Mouse (Mus musculus): ENCODE measurements around the gene Phf23. TPM values are rescaled to one million over a fixed set of nuclear protein-coding genes. Genes with fewer than 3 reads are reported as not detected.
"Not testable (repeated sequence)": the region's sequence is repeated elsewhere in the genome, so short reads cannot be mapped to it uniquely, and the experiment has no call there.

The Phf23 gene
- total RNA-seq, 1 experiment: 80.9 TPM

DNA sequence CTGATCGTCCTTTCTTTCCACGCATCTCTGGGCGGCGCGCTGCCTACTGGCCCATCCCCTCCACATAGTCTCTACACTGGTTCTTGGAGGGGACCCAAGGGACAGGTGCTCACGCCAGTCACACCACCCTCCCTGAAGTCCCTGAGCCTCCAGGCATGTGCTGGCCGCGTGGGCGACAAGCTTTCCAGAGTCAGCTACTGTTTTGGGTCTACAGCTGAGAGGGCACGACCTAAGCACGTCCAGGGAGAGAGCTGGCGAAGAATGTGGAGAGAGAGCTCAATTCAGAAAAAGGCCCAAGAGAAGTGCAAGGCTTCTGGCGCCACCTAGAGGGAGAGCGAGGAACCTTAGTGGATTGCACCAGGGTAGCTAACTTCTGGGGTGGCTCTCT lies 46.8 kb upstream of the Phf23 start:
- in situ Hi-C loops (cut with MboI; ENCODE audit: low sequenced_read_pairs in 2 of 2, unreplicated experiment in 2 of 2): no loop called here
- TF ChIP-seq ZNF384 (IDR thresholded peaks at IDR 0.05; ENCODE audit: low read depth, low read length) (no peak), ZC3H11A (IDR thresholded peaks at IDR 0.05; ENCODE audit: borderline replicate concordance, low read depth, low read length) (peak; percentile 54; the same call in 1 of the 2 replicates)
- Histone ChIP-seq H3K4me3 (ENCODE audit: insufficient read depth in 1 of 2, low read depth in 1 of 2, low read length in 2 of 2, poor library complexity in 1 of 2, severe bottlenecking in 1 of 2) (peak overlapping the region; percentile 49 to 89; a peak in 3 of 4 replicates), H3K9me3 (ENCODE audit: control insufficient read depth, insufficient read depth, low read depth, low read length) (no peaks in the 10 kb centered on the region), H3K4me1 (ENCODE audit: control insufficient read depth in 2 of 2, insufficient read depth in 2 of 2, low read length in 2 of 2, poor library complexity in 1 of 2) (peaks cover 0 to 12% of the 10 kb centered on the region in 2 experiments; a peak in 1 of 4 replicates), H3K36me3 (ENCODE audit: control insufficient read depth, insufficient read depth, low read length, poor library complexity, severe bottlenecking) (no peaks in the 10 kb centered on the region; the same call in 1 of the 2 replicates), H3K27ac (ENCODE audit: insufficient read depth, low read depth, low read length, poor library complexity, severe bottlenecking) (no peak overlapping the region), H3K9ac (ENCODE audit: insufficient read depth, low read depth, low read length, poor library complexity, severe bottlenecking) (peak overlapping the region; percentile 44)
- peak; percentile 92 for DNase-seq (ENCODE audit: low read depth, low spot score)

- H3K27ac ChIP-seq (ENCODE audit: insufficient read depth, low read depth, low read length, poor library complexity, severe bottlenecking): no peak overlapping the region
- in situ Hi-C loops (cut with MboI; ENCODE audit: low sequenced_read_pairs in 2 of 2, unreplicated experiment in 2 of 2): no loop called here
- DNase-seq (ENCODE audit: low read depth, low spot score): no peak
- H3K9ac ChIP-seq (ENCODE audit: insufficient read depth, low read depth, low read length, poor library complexity, severe bottlenecking): no peak overlapping the region
- TF ChIP-seq HCFC1 (IDR thresholded peaks at IDR 0.05; ENCODE audit: borderline replicate concordance, insufficient read depth, low read length): no peak
- TF ChIP-seq ZC3H11A (IDR thresholded peaks at IDR 0.05; ENCODE audit: borderline replicate concordance, low read depth, low read length): no peak
- TF ChIP-seq ZNF384 (IDR thresholded peaks at IDR 0.05; ENCODE audit: low read depth, low read length): no peak
- TF ChIP-seq CHD2 (IDR thresholded peaks at IDR 0.05; ENCODE audit: low read depth, low read length): no peak
- TF ChIP-seq MAFK (IDR thresholded peaks at IDR 0.05; ENCODE audit: insufficient read depth, low read depth, low read length): no peak
- H3K36me3 ChIP-seq (ENCODE audit: control insufficient read depth, insufficient read depth, low read length, poor library complexity, severe bottlenecking): no peaks in the 10 kb centered on the region
- no peaks in the 10 kb centered on the region for H3K9me3 ChIP-seq (ENCODE audit: control insufficient read depth, insufficient read depth, low read depth, low read length)
- peaks cover 0 to 11% of the 10 kb centered on the region in 2 experiments; a peak in 1 of 4 replicates for H3K4me1 ChIP-seq (ENCODE audit: control insufficient read depth in 2 of 2, insufficient read depth in 2 of 2, low read length in 2 of 2, poor library complexity in 1 of 2)
- no peak overlapping the region for H3K4me3 ChIP-seq (ENCODE audit: insufficient read depth in 1 of 2, low read depth in 1 of 2, low read length in 2 of 2, poor library complexity in 1 of 2, severe bottlenecking in 1 of 2)
Observed at GRCm38 (mm10) chr11:69950807-69951459, 44.6 kb upstream of the Phf23 start.

GRCm38 (mm10) chr11:69952274-69952673 lies 43.3 kb upstream of the Phf23 start:
- Histone ChIP-seq H3K4me3 (ENCODE audit: insufficient read depth in 1 of 2, low read depth in 1 of 2, low read length in 2 of 2, poor library complexity in 1 of 2, severe bottlenecking in 1 of 2) (no peak overlapping the region), H3K9me3 (ENCODE audit: control insufficient read depth, insufficient read depth, low read depth, low read length) (no peaks in the 10 kb centered on the region), H3K27ac (ENCODE audit: insufficient read depth, low read depth, low read length, poor library complexity, severe bottlenecking) (no peak overlapping the region), H3K9ac (ENCODE audit: insufficient read depth, low read depth, low read length, poor library complexity, severe bottlenecking) (no peak overlapping the region), H3K4me1 (ENCODE audit: control insufficient read depth in 2 of 2, insufficient read depth in 2 of 2, low read length in 2 of 2, poor library complexity in 1 of 2) (peaks cover 0 to 6% of the 10 kb centered on the region in 2 experiments; a peak in 1 of 4 replicates), H3K36me3 (ENCODE audit: control insufficient read depth, insufficient read depth, low read length, poor library complexity, severe bottlenecking) (no peaks in the 10 kb centered on the region)
- in situ Hi-C loops (cut with MboI; ENCODE audit: low sequenced_read_pairs in 2 of 2, unreplicated experiment in 2 of 2): no loop called here
- no peak for DNase-seq (ENCODE audit: low read depth, low spot score)
- TF ChIP-seq MAFK (IDR thresholded peaks at IDR 0.05; ENCODE audit: insufficient read depth, low read depth, low read length) (no peak), HCFC1 (IDR thresholded peaks at IDR 0.05; ENCODE audit: borderline replicate concordance, insufficient read depth, low read length) (no peak), CHD2 (IDR thresholded peaks at IDR 0.05; ENCODE audit: low read depth, low read length) (no peak), ZNF384 (IDR thresholded peaks at IDR 0.05; ENCODE audit: low read depth, low read length) (no peak), ZC3H11A (IDR thresholded peaks at IDR 0.05; ENCODE audit: borderline replicate concordance, low read depth, low read length) (no peak)

- Histone ChIP-seq H3K27ac (ENCODE audit: insufficient read depth, low read depth, low read length, poor library complexity, severe bottlenecking) (no peak overlapping the region), H3K4me3 (ENCODE audit: insufficient read depth in 1 of 2, low read depth in 1 of 2, low read length in 2 of 2, poor library complexity in 1 of 2, severe bottlenecking in 1 of 2) (no peak overlapping the region), H3K4me1 (ENCODE audit: control insufficient read depth in 2 of 2, insufficient read depth in 2 of 2, low read length in 2 of 2, poor library complexity in 1 of 2) (peaks cover 0 to 4% of the 10 kb centered on the region in 2 experiments; a peak in 1 of 4 replicates), H3K36me3 (ENCODE audit: control insufficient read depth, insufficient read depth, low read length, poor library complexity, severe bottlenecking) (no peaks in the 10 kb centered on the region), H3K9me3 (ENCODE audit: control insufficient read depth, insufficient read depth, low read depth, low read length) (no peaks in the 10 kb centered on the region), H3K9ac (ENCODE audit: insufficient read depth, low read depth, low read length, poor library complexity, severe bottlenecking) (no peak overlapping the region)
- in situ Hi-C loops (cut with MboI; ENCODE audit: low sequenced_read_pairs in 2 of 2, unreplicated experiment in 2 of 2): no loop called here
- TF ChIP-seq ZNF384 (IDR thresholded peaks at IDR 0.05; ENCODE audit: low read depth, low read length) (no peak), HCFC1 (IDR thresholded peaks at IDR 0.05; ENCODE audit: borderline replicate concordance, insufficient read depth, low read length) (no peak), CHD2 (IDR thresholded peaks at IDR 0.05; ENCODE audit: low read depth, low read length) (no peak), MAFK (IDR thresholded peaks at IDR 0.05; ENCODE audit: insufficient read depth, low read depth, low read length) (no peak), ZC3H11A (IDR thresholded peaks at IDR 0.05; ENCODE audit: borderline replicate concordance, low read depth, low read length) (no peak)
- DNase-seq (ENCODE audit: low read depth, low spot score): no peak
Observed at GRCm38 (mm10) chr11:69953267-69953915, 42.2 kb upstream of the Phf23 start.

GRCm38 (mm10) chr11:69955618-69956017 lies 40.0 kb upstream of the Phf23 start:
- H3K4me3 ChIP-seq (ENCODE audit: insufficient read depth in 1 of 2, low read depth in 1 of 2, low read length in 2 of 2, poor library complexity in 1 of 2, severe bottlenecking in 1 of 2); H3K9me3 ChIP-seq (ENCODE audit: control insufficient read depth, insufficient read depth, low read depth, low read length); H3K27ac ChIP-seq (ENCODE audit: insufficient read depth, low read depth, low read length, poor library complexity, severe bottlenecking); in situ Hi-C loops (cut with MboI; ENCODE audit: low sequenced_read_pairs in 2 of 2, unreplicated experiment in 2 of 2); DNase-seq (ENCODE audit: low read depth, low spot score); H3K36me3 ChIP-seq (ENCODE audit: control insufficient read depth, insufficient read depth, low read length, poor library complexity, severe bottlenecking); H3K4me1 ChIP-seq (ENCODE audit: control insufficient read depth in 2 of 2, insufficient read depth in 2 of 2, low read length in 2 of 2, poor library complexity in 1 of 2); H3K9ac ChIP-seq (ENCODE audit: insufficient read depth, low read depth, low read length, poor library complexity, severe bottlenecking): not testable (repeated sequence)

Data from ES-E14 (cell line).